Mouse (Mus musculus): Measurements from ENCODE around the gene Tor1a.

Gene Tor1a

GRCm38 (mm10) chr2:30967352-30968327, at the start of gene Tor1a:
Tor1a (minus strand) TSS chr2:30967933.
- in situ Hi-C loops (cut with MboI; ENCODE audit: unreplicated experiment in 2 of 2) = no loop called here

GRCm38 (mm10) chr2:31013371-31014120, 45.8 kb upstream of the Tor1a start:
- in situ Hi-C loops (cut with MboI; ENCODE audit: unreplicated experiment in 2 of 2) = no loop called here

- in situ Hi-C loops (cut with MboI; ENCODE audit: unreplicated experiment in 2 of 2) = no loop called here
These were observed 39.5 kb upstream of the Tor1a start for GRCm38 (mm10) chr2:31007208-31007607.

- in situ Hi-C loops (cut with MboI; ENCODE audit: unreplicated experiment in 2 of 2) = no loop called here
These were observed 38.7 kb upstream of the Tor1a start for GRCm38 (mm10) chr2:31006434-31006833.

- in situ Hi-C loops (cut with MboI; ENCODE audit: unreplicated experiment in 2 of 2) = no loop called here
These were observed 37.7 kb upstream of the Tor1a start for GRCm38 (mm10) chr2:31005453-31005852.

- in situ Hi-C loops (cut with MboI; ENCODE audit: unreplicated experiment in 2 of 2) = no loop called here
These were observed 35.1 kb upstream of the Tor1a start for GRCm38 (mm10) chr2:31002857-31003256.

- in situ Hi-C loops (cut with MboI; ENCODE audit: unreplicated experiment in 2 of 2) = no loop called here
These were observed 30.9 kb upstream of the Tor1a start for GRCm38 (mm10) chr2:30998443-30999260.

GRCm38 (mm10) chr2:30995432-30995996, 27.8 kb upstream of the Tor1a start:
- in situ Hi-C loops (cut with MboI; ENCODE audit: unreplicated experiment in 2 of 2) = no loop called here

GRCm38 (mm10) chr2:30994853-30995252, 27.1 kb upstream of the Tor1a start:
- in situ Hi-C loops (cut with MboI; ENCODE audit: unreplicated experiment in 2 of 2) = no loop called here

GRCm38 (mm10) chr2:30990221-30990620, 22.5 kb upstream of the Tor1a start:
- in situ Hi-C loops (cut with MboI; ENCODE audit: unreplicated experiment in 2 of 2) = no loop called here

GRCm38 (mm10) chr2:30985111-30986020, 17.6 kb upstream of the Tor1a start:
- in situ Hi-C loops (cut with MboI; ENCODE audit: unreplicated experiment in 2 of 2) = no loop called here

GRCm38 (mm10) chr2:30983024-30983423, 15.3 kb upstream of the Tor1a start:
- in situ Hi-C loops (cut with MboI; ENCODE audit: unreplicated experiment in 2 of 2) = no loop called here

GRCm38 (mm10) chr2:30981790-30982513, 14.2 kb upstream of the Tor1a start, which contains the start of the genes BC005624 and Usp20:
BC005624 (minus strand) TSS chr2:30982201.
Usp20 (plus strand) TSS chr2:30982279.
- in situ Hi-C loops (cut with MboI; ENCODE audit: unreplicated experiment in 2 of 2) = no loop called here

- in situ Hi-C loops (cut with MboI; ENCODE audit: unreplicated experiment in 2 of 2) = no loop called here
These were observed 907 bp downstream of the Tor1a start for GRCm38 (mm10) chr2:30966826-30967225.

GRCm38 (mm10) chr2:30965627-30966026, 2.1 kb downstream of the Tor1a start:
- in situ Hi-C loops (cut with MboI; ENCODE audit: unreplicated experiment in 2 of 2) = no loop called here

GRCm38 (mm10) chr2:30962570-30963254, 5.0 kb downstream of the Tor1a start:
- in situ Hi-C loops (cut with MboI; ENCODE audit: unreplicated experiment in 2 of 2) = no loop called here

GRCm38 (mm10) chr2:30959856-30960255, 7.9 kb downstream of the Tor1a start:
- in situ Hi-C loops (cut with MboI; ENCODE audit: unreplicated experiment in 2 of 2) = no loop called here

GRCm38 (mm10) chr2:30958726-30959125, 9.0 kb downstream of the Tor1a start:
- in situ Hi-C loops (cut with MboI; ENCODE audit: unreplicated experiment in 2 of 2) = no loop called here

Data from v-Abl transformed pro-B cells (cell line).